Mouse (Mus musculus) spleen, adult 2 months (tissue): ENCODE results near the gene Tbkbp1.

Experiments
- CTCF ChIP-seq: fragments of 200-500 bp; IDR thresholded peaks from 2 replicates; pipeline ENCODE4 v1.5.1; 2011; ENCODE audit warnings: mild to moderate bottlenecking, inconsistent platforms; ENCODE audit not compliant: insufficient read depth, insufficient read length, insufficient replicate concordance; ENCODE audit errors: extremely low read depth
- POLR2A ChIP-seq: fragments of 200-500 bp; IDR thresholded peaks from 2 replicates; pipeline ENCODE4 v1.6.1; 2011; ENCODE audit warnings: low read depth, low read length, inconsistent platforms

DNA sequence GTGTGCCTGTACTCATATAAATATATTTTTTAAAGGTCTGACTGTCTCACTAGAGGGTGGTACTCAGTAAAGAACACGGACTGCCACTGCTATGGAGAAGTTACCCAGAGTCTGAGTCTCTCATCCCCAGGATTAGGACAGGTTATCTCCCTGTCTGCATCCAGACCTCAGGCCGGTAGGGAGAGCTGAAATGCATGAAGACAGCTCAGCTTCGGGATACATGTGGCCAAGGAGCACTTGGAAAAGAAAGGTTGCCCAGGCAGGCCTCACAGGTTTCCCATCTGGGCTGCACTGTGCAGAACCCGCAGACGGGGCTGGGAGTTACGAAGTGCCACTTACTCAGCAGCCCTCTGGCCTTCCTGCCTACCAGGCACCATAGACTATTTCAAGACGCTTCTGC is 5.7 kb upstream of the Tbkbp1 start:
- TF ChIP-seq POLR2A (no peak), CTCF (no peak)
